Mouse (Mus musculus) liver, embryonic 12.5 days (tissue): ENCODE data around the gene Frmd6. TPM values are rescaled to one million over a fixed set of nuclear protein-coding genes. Genes with fewer than 3 reads are reported as not detected.

Experiments
- ATAC-seq: fragments of 200-750 bp; cut with Nextera tagmentation; 2 replicates; pipeline ENCODE4 v1.8.0; 2017; ENCODE audit warnings: moderate number of reproducible peaks, mild to moderate bottlenecking, moderate library complexity
- H3K27ac ChIP-seq: fragments of 300-500 bp; sonication (generic); 2 replicates; pipeline ENCODE4 v1.5.1; 2016; ENCODE audit warnings: mild to moderate bottlenecking
- H3K27me3 ChIP-seq: fragments of 300-500 bp; sonication (generic); replicated peaks from 2 replicates; pipeline ENCODE4 v1.6.1; 2016; ENCODE audit warnings: mild to moderate bottlenecking, moderate library complexity
- H3K36me3 ChIP-seq: fragments of 300-500 bp; sonication (generic); 2 replicates; pipeline ENCODE4 v1.6.1; 2016; ENCODE audit warnings: mild to moderate bottlenecking, moderate library complexity
- H3K4me1 ChIP-seq: fragments of 300-500 bp; sonication (generic); 2 replicates; pipeline ENCODE4 v1.6.1; 2016
- H3K4me2 ChIP-seq: fragments of 300-500 bp; sonication (generic); 2 replicates; pipeline ENCODE4 v1.6.1; 2016; ENCODE audit warnings: mild to moderate bottlenecking, moderate library complexity
- H3K4me3 ChIP-seq: fragments of 300-500 bp; sonication (generic); 2 replicates; pipeline ENCODE4 v1.5.1; 2016; ENCODE audit warnings: mild to moderate bottlenecking, moderate library complexity
- H3K9ac ChIP-seq: fragments of 300-500 bp; sonication (generic); 2 replicates; pipeline ENCODE4 v1.6.1; 2016; ENCODE audit warnings: mild to moderate bottlenecking, moderate library complexity
- H3K9me3 ChIP-seq: fragments of 300-500 bp; sonication (generic); replicated peaks from 2 replicates; pipeline ENCODE4 v1.6.1; 2016; ENCODE audit warnings: mild to moderate bottlenecking, moderate library complexity
- WGBS: fragments of 180-500 bp; shearing (Covaris S2); methylation state at CpG from one replicate; pipeline ENCODE4 v1.1.7; 2016; ENCODE audit not compliant: insufficient replicate concordance; 5-methylcytosine and 5-hydroxymethylcytosine counted together
- polyA plus RNA-seq: library from polyadenylated mRNA; unstranded; fragments of >200 nt; fragmentation: Nextera tagmentation; extraction: Ambion mirVana; gene quantifications from 2 replicates; pipeline ENCODE4 v1.2.1, GENCODE M21; 2016

Frmd6 gene
- polyA plus RNA-seq, 1 experiment from 2014 or later: 5.0 TPM

DNA sequence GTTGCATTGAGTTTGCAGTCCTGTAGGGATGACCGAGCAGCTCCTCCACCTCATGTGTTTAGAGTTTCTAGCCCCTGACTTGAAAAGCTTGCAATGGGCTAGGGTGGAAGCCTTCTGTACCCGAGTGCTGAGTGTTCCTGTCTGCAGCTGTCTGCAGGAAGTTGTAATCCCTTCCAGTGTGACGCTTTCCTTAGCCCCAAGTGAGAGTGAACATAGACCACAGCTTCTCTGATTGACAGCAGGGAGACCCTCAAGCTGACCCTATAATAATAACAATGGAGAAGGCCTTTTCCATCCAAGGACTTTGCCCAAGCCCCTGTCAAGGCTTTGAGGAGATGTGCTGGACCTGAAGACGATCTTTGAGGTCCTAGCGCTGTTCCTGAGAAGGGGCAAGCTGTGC is 65.1 kb downstream of the Frmd6 start:
- H3K36me3 ChIP-seq: peaks cover 29% of the 10 kb centered on the region
- WGBS: 63% methylated on average over 5 of the region's 5 CpGs
- no peak for ATAC-seq
- no peak overlapping the region for H3K4me2 ChIP-seq
- H3K9ac ChIP-seq: no peak overlapping the region
- H3K4me1 ChIP-seq: no peaks in the 10 kb centered on the region
- no peak overlapping the region for H3K4me3 ChIP-seq
- no peak overlapping the region for H3K27ac ChIP-seq
- H3K9me3 ChIP-seq: no peaks in the 10 kb centered on the region
- H3K27me3 ChIP-seq: no peaks in the 10 kb centered on the region

- Histone ChIP-seq H3K36me3 (peaks cover 29% of the 10 kb centered on the region), H3K4me2 (no peak overlapping the region), H3K9me3 (no peaks in the 10 kb centered on the region), H3K27me3 (no peaks in the 10 kb centered on the region), H3K4me3 (no peak overlapping the region), H3K9ac (no peak overlapping the region), H3K27ac (no peak overlapping the region), H3K4me1 (no peaks in the 10 kb centered on the region)
- ATAC-seq: no peak
- WGBS: 76% methylated on average over 8 of the region's 8 CpGs
Observed at GRCm38 (mm10) chr12:70890874-70891470, 65.7 kb downstream of the Frmd6 start.

DNA sequence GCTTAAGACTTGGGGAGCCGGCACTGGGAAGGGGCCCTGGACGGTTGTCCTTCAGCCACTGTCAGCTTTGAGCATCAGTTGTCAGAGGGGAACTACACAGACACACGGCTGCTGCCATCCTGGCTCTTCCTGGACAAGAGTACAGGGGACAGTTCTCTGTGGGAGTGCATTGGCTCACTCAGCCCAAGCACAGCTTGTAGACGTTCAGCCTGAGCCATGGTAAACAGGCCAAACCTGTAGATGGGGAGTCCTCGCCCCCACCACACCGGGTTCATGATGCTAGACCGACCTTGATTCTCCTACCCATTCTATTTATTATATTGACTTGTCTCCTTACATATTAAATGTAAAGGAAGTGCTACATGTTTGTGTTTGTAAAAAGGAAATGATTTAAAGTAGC is 70.0 kb downstream of the Frmd6 start:
- WGBS: 80% methylated on average over 7 of the region's 7 CpGs
- no peaks in the 10 kb centered on the region for H3K4me1 ChIP-seq
- ATAC-seq: no peak
- H3K4me2 ChIP-seq: no peak overlapping the region
- no peak overlapping the region for H3K4me3 ChIP-seq
- peaks cover 36% of the 10 kb centered on the region for H3K36me3 ChIP-seq
- H3K27ac ChIP-seq: no peak overlapping the region
- H3K27me3 ChIP-seq: no peaks in the 10 kb centered on the region
- no peak overlapping the region for H3K9ac ChIP-seq
- no peaks in the 10 kb centered on the region for H3K9me3 ChIP-seq

DNA sequence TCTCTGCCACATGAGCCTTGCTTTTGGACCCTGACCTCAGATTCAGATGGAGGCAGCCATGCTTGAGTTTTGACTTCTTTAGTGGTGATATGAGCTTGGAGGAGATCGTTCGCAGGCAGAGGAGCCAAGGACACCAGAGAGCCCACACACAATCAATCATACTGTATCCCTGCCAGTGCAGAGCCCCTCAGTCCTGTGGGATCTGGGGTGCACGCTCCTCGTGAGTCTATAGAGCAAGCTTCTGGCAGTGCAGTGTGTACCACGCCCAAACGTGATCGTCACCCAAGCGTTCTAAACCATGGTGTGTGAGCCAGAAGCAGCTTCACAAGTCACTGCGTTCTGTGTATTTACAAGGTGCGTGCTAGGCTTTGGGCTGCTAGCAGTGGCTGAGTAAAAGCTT is 70.8 kb downstream of the Frmd6 start:
- no peaks in the 10 kb centered on the region for H3K4me1 ChIP-seq
- H3K4me2 ChIP-seq: no peak overlapping the region
- peaks cover 31% of the 10 kb centered on the region for H3K36me3 ChIP-seq
- no peak overlapping the region for H3K27ac ChIP-seq
- ATAC-seq: no peak
- H3K9ac ChIP-seq: no peak overlapping the region
- H3K27me3 ChIP-seq: no peaks in the 10 kb centered on the region
- 82% methylated on average over 10 of the region's 10 CpGs for WGBS
- no peaks in the 10 kb centered on the region for H3K9me3 ChIP-seq
- no peak overlapping the region for H3K4me3 ChIP-seq

DNA sequence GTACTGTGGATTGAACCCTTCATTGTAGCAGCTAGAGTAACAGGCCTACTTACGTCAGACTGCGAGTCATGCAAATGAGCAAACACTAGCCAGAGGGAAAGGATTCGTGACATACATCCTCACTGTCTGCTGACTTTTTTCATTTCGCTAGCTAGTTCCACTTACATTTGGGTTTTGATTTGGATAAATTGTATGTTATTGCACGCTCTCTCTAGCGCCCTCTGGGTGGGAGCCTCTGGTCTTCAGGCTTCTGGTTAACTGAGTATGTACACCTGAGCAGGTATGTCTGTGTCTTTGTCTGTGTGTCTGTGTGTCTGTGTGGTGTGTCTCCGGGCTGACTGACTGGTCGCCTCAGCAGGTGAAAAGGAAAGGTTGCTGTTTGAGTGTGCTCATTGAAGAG is 72.1 kb downstream of the Frmd6 start:
- H3K36me3 ChIP-seq: peaks cover 22% of the 10 kb centered on the region
- ATAC-seq: no peak

DNA sequence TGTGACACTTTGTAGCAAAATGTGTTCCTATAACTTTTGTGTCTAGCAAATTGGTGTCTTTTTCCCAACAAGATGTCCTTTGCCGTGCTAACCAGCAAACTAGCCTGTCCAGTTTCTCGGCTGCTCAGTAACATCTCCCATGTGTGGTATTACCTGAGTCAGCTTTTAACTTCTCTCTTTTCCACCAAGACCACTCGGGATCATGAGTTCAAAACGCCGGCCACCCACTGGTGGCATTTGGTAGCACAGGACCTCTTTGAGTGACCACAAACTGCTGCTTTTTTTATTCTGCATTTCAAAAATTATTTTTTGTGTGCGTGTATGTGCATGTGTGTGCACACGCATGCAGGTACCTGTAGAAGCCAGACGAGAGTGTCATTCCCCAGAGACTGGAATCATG is 73.1 kb downstream of the Frmd6 start:
- Histone ChIP-seq H3K4me1 (no peaks in the 10 kb centered on the region), H3K27me3 (no peaks in the 10 kb centered on the region), H3K4me3 (no peak overlapping the region), H3K27ac (no peak overlapping the region), H3K9ac (no peak overlapping the region), H3K36me3 (peaks cover 22% of the 10 kb centered on the region), H3K4me2 (no peak overlapping the region), H3K9me3 (no peaks in the 10 kb centered on the region)
- ATAC-seq: no peak
- whole genome bisulfite sequencing: 69% methylated on average over 8 of the region's 8 CpGs

More for the DNA sequence above, 72.1 kb downstream of the Frmd6 start:
- no peaks in the 10 kb centered on the region for H3K4me1 ChIP-seq
- no peak overlapping the region for H3K27ac ChIP-seq
- no peaks in the 10 kb centered on the region for H3K27me3 ChIP-seq
- H3K4me2 ChIP-seq: no peak overlapping the region
- WGBS: 68% methylated on average over 8 of the region's 8 CpGs
- H3K4me3 ChIP-seq: no peak overlapping the region
- no peaks in the 10 kb centered on the region for H3K9me3 ChIP-seq
- no peak overlapping the region for H3K9ac ChIP-seq

DNA sequence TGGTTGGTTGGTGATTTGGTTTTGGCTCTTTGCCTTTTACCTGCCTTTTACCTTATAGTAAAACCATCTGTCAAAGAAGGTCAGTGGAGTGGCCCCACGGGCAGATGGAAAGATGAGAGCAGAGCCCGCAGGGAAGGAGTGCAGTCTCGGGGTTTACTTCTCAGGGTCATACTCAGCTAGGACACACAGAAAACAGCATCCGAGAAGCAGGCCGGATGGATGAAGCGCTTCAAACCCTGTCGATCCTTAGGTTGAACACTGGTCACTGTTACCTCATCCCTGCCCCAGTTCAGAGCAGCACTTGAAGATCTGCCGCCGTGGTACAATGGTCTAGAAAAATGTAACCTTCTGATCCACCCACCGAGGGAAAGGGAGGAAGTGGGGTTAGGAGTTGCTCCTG is 79.2 kb downstream of the Frmd6 start:
- Histone ChIP-seq H3K4me2 (no peak overlapping the region), H3K27me3 (no peaks in the 10 kb centered on the region), H3K4me1 (no peaks in the 10 kb centered on the region), H3K36me3 (no peaks in the 10 kb centered on the region), H3K9me3 (no peaks in the 10 kb centered on the region), H3K9ac (no peak overlapping the region), H3K4me3 (no peak overlapping the region), H3K27ac (no peak overlapping the region)
- no peak for ATAC-seq
- 80% methylated on average over 10 of the region's 10 CpGs for WGBS

DNA sequence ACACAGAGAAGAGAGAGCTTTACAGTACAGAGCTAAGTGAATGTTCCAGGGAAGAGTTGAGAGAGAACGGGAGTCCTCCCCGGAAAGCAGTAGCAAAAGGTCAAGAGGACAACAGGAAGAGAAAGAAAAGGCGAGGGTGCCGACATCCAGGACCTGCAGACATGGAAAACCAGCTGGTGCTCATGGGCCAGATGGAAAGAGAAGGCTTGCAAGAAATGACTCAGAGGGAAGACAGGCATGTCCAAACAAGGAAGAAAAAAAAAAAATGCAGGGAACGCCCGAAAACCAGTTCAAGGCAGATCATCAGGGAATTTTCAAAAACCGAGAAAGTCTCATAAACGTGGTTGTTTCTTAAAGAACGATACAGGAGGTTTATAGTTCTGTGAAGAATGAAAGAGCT is 81.6 kb downstream of the Frmd6 start:
- Histone ChIP-seq H3K27ac (no peak overlapping the region), H3K36me3 (no peaks in the 10 kb centered on the region), H3K4me2 (no peak overlapping the region), H3K9me3 (no peaks in the 10 kb centered on the region), H3K4me3 (no peak overlapping the region), H3K9ac (no peak overlapping the region), H3K27me3 (0 out of 2 replicates have a peak, but pooled peaks cover 2% of the 10 kb centered on the region), H3K4me1 (no peaks in the 10 kb centered on the region)
- WGBS: 69% methylated on average over 9 of the region's 9 CpGs
- no peak for ATAC-seq

GRCm38 (mm10) chr12:70907651-70908050 is 82.3 kb downstream of the Frmd6 start:
- no peak for ATAC-seq
- Histone ChIP-seq H3K9me3 (no peaks in the 10 kb centered on the region), H3K4me2 (no peak overlapping the region), H3K9ac (no peak overlapping the region), H3K36me3 (no peaks in the 10 kb centered on the region), H3K27me3 (peaks cover 8% of the 10 kb centered on the region; the same call in 1 of the 2 replicates), H3K4me3 (no peak overlapping the region), H3K27ac (no peak overlapping the region), H3K4me1 (no peaks in the 10 kb centered on the region)
- WGBS: 73% methylated on average over 11 of the region's 11 CpGs

GRCm38 (mm10) chr12:70908076-70908475 is 82.8 kb downstream of the Frmd6 start:
- no peaks in the 10 kb centered on the region for H3K4me1 ChIP-seq
- no peak overlapping the region for H3K4me2 ChIP-seq
- H3K4me3 ChIP-seq: no peak overlapping the region
- H3K27me3 ChIP-seq: peaks cover 8% of the 10 kb centered on the region; the same call in 1 of the 2 replicates
- H3K27ac ChIP-seq: no peak overlapping the region
- H3K9me3 ChIP-seq: no peaks in the 10 kb centered on the region
- WGBS: 62% methylated on average over 4 of the region's 4 CpGs
- no peak overlapping the region for H3K9ac ChIP-seq
- ATAC-seq: no peak
- H3K36me3 ChIP-seq: no peaks in the 10 kb centered on the region

- H3K9ac ChIP-seq: no peak overlapping the region
- H3K27me3 ChIP-seq: peaks cover 8% of the 10 kb centered on the region; the same call in 1 of the 2 replicates
- H3K36me3 ChIP-seq: no peaks in the 10 kb centered on the region
- no peak overlapping the region for H3K4me2 ChIP-seq
- H3K4me3 ChIP-seq: no peak overlapping the region
- peaks cover 10% of the 10 kb centered on the region; the same call in 1 of the 2 replicates for H3K4me1 ChIP-seq
- 11% methylated on average over 9 of the region's 9 CpGs for WGBS
- no peaks in the 10 kb centered on the region for H3K9me3 ChIP-seq
- 0 out of 2 replicates have a peak, but pooled peaks have one; percentile 18 for ATAC-seq
- H3K27ac ChIP-seq: no peak overlapping the region
Observed at GRCm38 (mm10) chr12:70910241-70910720, 85.0 kb downstream of the Frmd6 start.

DNA sequence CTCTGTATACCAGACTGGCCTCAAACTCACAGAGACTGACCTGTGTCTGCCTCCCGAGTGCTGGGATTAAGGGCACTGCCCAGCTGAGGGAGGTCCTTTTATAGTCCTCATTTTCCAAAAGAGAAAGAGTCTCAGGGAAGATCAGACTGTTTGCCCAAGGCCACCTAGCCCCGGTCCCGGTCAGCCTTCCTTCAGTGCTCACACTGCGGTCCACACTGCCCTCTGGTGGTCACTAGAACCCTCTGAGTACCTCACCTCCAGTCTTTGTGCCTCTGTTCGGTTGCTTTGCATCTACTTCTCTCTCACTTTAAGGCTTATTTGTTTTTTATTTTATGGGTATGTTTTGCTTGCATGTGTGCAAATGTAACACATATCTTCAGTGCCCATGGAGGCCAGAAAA is 85.7 kb downstream of the Frmd6 start:
- ATAC-seq: peak; percentile 47; the same call in 1 of the 2 replicates
- Histone ChIP-seq H3K27ac (no peak overlapping the region), H3K9me3 (no peaks in the 10 kb centered on the region), H3K4me1 (peaks cover 10% of the 10 kb centered on the region; the same call in 1 of the 2 replicates), H3K4me3 (no peak overlapping the region), H3K4me2 (no peak overlapping the region), H3K9ac (no peak overlapping the region), H3K27me3 (peaks cover 8% of the 10 kb centered on the region; the same call in 1 of the 2 replicates), H3K36me3 (no peaks in the 10 kb centered on the region)
- 9% methylated on average over 5 of the region's 5 CpGs for WGBS
